Mouse (Mus musculus): ENCODE measurements at regions not wholly inside any gene's neighbourhood (a gene's known extent, or its start where the extent isn't known, plus 50 kb on each side); places are given as distances from the start of the nearest gene placed in this dataset.

DNA sequence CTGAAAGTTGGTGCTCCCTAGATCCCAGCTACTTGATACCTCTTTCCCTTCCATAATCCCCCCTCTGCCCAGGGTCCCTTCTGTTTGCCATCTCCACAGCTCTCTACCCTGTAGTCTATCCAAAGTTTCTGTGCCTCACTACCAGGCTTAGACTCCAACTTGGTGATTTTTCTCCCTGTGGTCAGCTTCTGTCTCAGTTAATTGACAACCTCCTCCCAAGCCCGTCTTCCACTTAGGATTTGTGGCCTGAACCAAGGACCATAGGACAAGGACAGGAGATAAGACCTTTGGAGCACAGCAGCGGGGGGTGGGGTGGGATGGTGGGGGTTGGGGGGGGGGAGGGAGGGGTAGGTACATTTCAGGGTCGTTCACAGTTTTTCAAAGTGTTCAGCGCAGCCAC lies 371.3 kb downstream of the Eipr1 start:
- 43% methylated on average over 1 of the region's 4 CpGs for WGBS (ENCODE audit: missing documents)
- Histone ChIP-seq H3K79me2 (ENCODE audit: inconsistent target) (no peaks in the 10 kb centered on the region), H3K4me3 (ENCODE audit: inconsistent target) (no peak overlapping the region), H3K27ac (no peak overlapping the region), H3K36me3 (ENCODE audit: inconsistent target) (no peaks in the 10 kb centered on the region)

GRCm38 (mm10) chr12:29124079-29124668 lies 372.6 kb downstream of the Eipr1 start:
- Histone ChIP-seq H3K36me3 (ENCODE audit: inconsistent target) (no peaks in the 10 kb centered on the region), H3K27ac (no peak overlapping the region), H3K4me3 (ENCODE audit: inconsistent target) (no peak overlapping the region), H3K79me2 (ENCODE audit: inconsistent target) (no peaks in the 10 kb centered on the region)
- WGBS (ENCODE audit: missing documents): 74% methylated on average over 7 of the region's 7 CpGs

DNA sequence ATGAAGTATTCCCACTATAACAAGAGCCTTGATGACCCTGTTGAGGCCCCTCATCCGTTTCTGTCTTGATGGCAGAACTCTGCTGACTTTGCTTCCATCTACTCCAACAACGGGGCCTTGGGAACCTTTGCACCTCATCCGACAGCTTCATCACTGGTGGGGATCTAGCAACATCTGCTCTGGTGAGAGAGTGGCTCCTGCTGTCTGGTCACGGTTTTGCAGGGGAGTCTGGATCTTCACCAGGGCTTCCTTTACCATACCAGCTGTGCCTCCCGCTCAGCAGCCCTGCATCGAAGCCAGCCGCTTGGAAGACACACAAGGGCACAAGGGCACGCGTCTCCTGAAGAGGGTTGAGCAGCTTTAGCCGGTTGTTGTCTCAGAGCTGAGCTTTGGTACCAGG lies 377.2 kb downstream of the Eipr1 start:
- no peaks in the 10 kb centered on the region for H3K79me2 ChIP-seq (ENCODE audit: inconsistent target)
- no peak overlapping the region for H3K27ac ChIP-seq
- WGBS (ENCODE audit: missing documents): 47% methylated on average over 10 of the region's 10 CpGs
- H3K4me3 ChIP-seq (ENCODE audit: inconsistent target): no peak overlapping the region
- H3K36me3 ChIP-seq (ENCODE audit: inconsistent target): no peaks in the 10 kb centered on the region

GRCm38 (mm10) chr12:29129331-29129730 lies 377.7 kb downstream of the Eipr1 start:
- no peak overlapping the region for H3K27ac ChIP-seq
- 67% methylated on average over 4 of the region's 4 CpGs for whole genome bisulfite sequencing (ENCODE audit: missing documents)
- no peak overlapping the region for H3K4me3 ChIP-seq (ENCODE audit: inconsistent target)
- H3K36me3 ChIP-seq (ENCODE audit: inconsistent target): no peaks in the 10 kb centered on the region
- no peaks in the 10 kb centered on the region for H3K79me2 ChIP-seq (ENCODE audit: inconsistent target)

- Histone ChIP-seq H3K27ac (no peak overlapping the region), H3K4me3 (ENCODE audit: inconsistent target) (no peak overlapping the region), H3K79me2 (ENCODE audit: inconsistent target) (no peaks in the 10 kb centered on the region), H3K36me3 (ENCODE audit: inconsistent target) (no peaks in the 10 kb centered on the region)
- WGBS (ENCODE audit: missing documents): 85% methylated on average over 2 of the region's 2 CpGs
These were observed 382.7 kb downstream of the Eipr1 start for GRCm38 (mm10) chr12:29134326-29134725.

- Histone ChIP-seq H3K36me3 (ENCODE audit: inconsistent target) (no peaks in the 10 kb centered on the region), H3K4me3 (ENCODE audit: inconsistent target) (no peak overlapping the region), H3K79me2 (ENCODE audit: inconsistent target) (no peaks in the 10 kb centered on the region), H3K27ac (no peak overlapping the region)
- WGBS (ENCODE audit: missing documents): 72% methylated on average over 5 of the region's 5 CpGs
These were observed 385.3 kb downstream of the Eipr1 start for GRCm38 (mm10) chr12:29136850-29137268.

DNA sequence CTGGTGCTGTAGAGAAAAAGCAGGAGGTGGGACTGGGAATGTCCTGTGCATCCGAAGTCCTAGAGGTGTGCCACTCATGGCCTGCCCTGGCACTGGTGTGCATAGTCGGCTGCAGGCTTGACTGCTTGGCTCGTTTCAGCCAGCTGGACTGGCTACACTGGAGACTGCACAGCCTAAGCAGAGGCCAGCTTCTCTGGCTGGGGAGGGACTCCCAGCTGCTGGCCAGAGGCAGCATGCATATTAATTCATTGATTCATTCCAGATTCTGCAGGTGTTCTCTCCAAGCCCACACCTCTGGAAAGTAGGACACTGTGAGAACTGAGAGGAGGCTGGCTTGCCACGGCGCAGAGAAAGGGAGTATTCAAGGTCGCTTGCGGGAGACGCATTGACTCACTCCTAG lies 385.9 kb downstream of the Eipr1 start:
- no peaks in the 10 kb centered on the region for H3K79me2 ChIP-seq (ENCODE audit: inconsistent target)
- 86% methylated on average over 8 of the region's 8 CpGs for WGBS (ENCODE audit: missing documents)
- no peaks in the 10 kb centered on the region for H3K36me3 ChIP-seq (ENCODE audit: inconsistent target)
- H3K27ac ChIP-seq: no peak overlapping the region
- H3K4me3 ChIP-seq (ENCODE audit: inconsistent target): no peak overlapping the region

DNA sequence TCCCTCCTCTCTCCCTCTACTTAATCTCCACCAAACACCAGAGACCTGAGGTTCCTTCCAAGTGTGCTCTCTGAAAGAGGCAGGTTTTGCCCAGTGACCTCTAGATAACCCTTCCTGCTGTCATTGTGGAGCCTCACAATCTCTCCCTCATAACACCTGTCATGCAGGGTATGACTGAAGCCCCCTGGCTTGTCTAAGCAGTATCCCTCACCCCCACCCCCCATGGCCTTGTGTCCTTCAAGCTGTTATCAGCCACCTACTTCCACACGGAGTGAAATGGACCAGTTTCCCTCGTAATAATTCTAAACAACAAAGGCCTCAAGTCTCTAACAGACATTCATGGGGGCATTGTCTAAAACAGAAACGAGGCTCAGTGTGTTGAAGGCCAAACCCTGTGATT lies 387.6 kb upstream of the Myt1l start:
- Histone ChIP-seq H3K27ac (no peak overlapping the region), H3K36me3 (ENCODE audit: inconsistent target) (no peaks in the 10 kb centered on the region), H3K4me3 (ENCODE audit: inconsistent target) (no peak overlapping the region), H3K79me2 (ENCODE audit: inconsistent target) (no peaks in the 10 kb centered on the region)
- WGBS (ENCODE audit: missing documents): 37% methylated on average over 3 of the region's 3 CpGs

DNA sequence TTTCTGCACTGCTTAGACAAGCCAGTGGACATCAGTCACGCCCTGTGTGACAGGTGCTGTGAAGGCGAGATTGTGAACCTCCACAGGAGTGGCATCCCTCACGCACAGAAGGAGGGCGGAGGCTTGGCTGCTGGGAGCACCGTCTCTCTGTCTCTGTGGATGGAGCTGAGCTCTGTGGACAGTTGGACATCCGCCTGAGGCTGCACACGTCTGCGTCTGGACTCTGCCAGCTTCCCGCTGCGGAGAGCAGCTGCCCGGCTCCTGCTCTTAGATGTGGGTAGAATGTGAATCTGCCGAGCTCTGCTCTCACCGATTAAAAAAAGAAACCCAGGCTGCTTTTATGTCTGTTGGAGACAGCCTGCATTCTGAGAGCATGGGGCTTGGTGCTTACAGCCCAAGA lies 387.1 kb upstream of the Myt1l start:
- WGBS (ENCODE audit: missing documents): 79% methylated on average over 12 of the region's 13 CpGs
- Histone ChIP-seq H3K79me2 (ENCODE audit: inconsistent target) (no peaks in the 10 kb centered on the region), H3K27ac (no peak overlapping the region), H3K4me3 (ENCODE audit: inconsistent target) (no peak overlapping the region), H3K36me3 (ENCODE audit: inconsistent target) (no peaks in the 10 kb centered on the region)

DNA sequence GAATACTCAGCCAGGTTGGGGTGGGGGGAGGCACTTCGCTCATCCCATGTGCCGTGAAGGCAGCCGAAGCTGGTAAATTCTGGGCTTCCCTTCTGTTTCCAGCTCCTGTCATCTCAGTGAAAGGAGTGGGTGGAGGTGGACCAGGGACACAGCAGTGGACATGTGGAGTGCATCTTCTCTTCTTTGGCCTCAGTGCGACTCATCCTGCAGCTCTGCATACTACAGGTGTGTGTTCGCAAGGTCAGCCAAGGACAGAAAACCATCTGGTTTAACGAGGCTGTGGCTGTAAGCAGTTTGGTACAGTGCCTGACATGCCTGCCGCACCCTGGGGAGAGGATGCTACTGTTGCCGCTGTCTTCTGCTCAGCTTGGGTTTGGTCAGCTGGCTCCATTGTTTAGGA lies 386.3 kb upstream of the Myt1l start:
- H3K36me3 ChIP-seq (ENCODE audit: inconsistent target): no peaks in the 10 kb centered on the region
- WGBS (ENCODE audit: missing documents): 85% methylated on average over 8 of the region's 8 CpGs
- H3K79me2 ChIP-seq (ENCODE audit: inconsistent target): no peaks in the 10 kb centered on the region
- H3K27ac ChIP-seq: no peak overlapping the region
- no peak overlapping the region for H3K4me3 ChIP-seq (ENCODE audit: inconsistent target)

DNA sequence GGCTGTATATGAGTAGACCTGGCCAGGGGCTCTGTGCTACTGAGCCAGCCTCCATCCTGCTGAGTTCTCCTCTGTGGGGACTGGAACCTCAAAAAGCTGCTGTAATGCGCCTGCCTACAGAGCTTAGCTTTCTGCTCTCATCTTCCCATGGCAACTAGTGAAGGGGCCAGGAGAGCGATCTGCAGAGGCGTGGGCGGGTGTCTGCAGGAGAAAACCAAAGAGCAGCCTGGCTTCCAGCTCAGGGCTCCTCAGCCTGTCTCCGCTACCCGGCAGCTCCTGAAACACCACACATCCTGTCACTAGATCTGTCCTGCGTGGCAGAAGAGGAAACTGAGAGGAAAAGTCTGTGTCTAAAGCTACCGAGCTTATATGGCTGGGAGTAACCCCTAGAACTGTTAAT lies 384.9 kb upstream of the Myt1l start:
- H3K79me2 ChIP-seq (ENCODE audit: inconsistent target): no peaks in the 10 kb centered on the region
- H3K27ac ChIP-seq: no peak overlapping the region
- H3K4me3 ChIP-seq (ENCODE audit: inconsistent target): no peak overlapping the region
- no peaks in the 10 kb centered on the region for H3K36me3 ChIP-seq (ENCODE audit: inconsistent target)
- 50% methylated on average over 8 of the region's 8 CpGs for WGBS (ENCODE audit: missing documents)

- Histone ChIP-seq H3K36me3 (ENCODE audit: inconsistent target) (no peaks in the 10 kb centered on the region), H3K27ac (no peak overlapping the region), H3K4me3 (ENCODE audit: inconsistent target) (no peak overlapping the region), H3K79me2 (ENCODE audit: inconsistent target) (no peaks in the 10 kb centered on the region)
- 100% methylated on average over 1 of the region's 1 CpGs for WGBS (ENCODE audit: missing documents)
These were observed 367.3 kb upstream of the Myt1l start for GRCm38 (mm10) chr12:29160920-29161319.

DNA sequence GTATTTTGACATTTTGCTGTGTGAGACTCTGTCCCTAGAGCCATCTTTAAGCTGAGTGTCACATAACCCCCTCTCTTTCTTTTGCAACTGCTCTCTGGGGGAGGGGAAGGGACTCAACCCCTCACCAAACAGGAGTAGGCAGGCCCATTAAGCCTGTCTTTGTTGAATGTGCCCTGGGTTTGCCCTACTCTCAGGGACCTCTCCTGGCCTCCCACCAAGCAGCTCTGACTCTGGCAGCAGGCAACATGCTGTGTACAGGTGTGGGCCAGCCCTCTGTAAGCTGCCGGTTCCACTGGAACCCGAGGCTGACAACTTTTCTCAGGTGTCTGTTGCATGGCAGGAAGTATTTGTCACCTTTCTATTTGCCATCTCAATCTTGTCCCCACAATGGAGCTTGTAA lies 366.6 kb upstream of the Myt1l start:
- 42% methylated on average over 2 of the region's 2 CpGs for WGBS (ENCODE audit: missing documents)
- Histone ChIP-seq H3K79me2 (ENCODE audit: inconsistent target) (no peaks in the 10 kb centered on the region), H3K36me3 (ENCODE audit: inconsistent target) (no peaks in the 10 kb centered on the region), H3K4me3 (ENCODE audit: inconsistent target) (no peak overlapping the region), H3K27ac (no peak overlapping the region)

DNA sequence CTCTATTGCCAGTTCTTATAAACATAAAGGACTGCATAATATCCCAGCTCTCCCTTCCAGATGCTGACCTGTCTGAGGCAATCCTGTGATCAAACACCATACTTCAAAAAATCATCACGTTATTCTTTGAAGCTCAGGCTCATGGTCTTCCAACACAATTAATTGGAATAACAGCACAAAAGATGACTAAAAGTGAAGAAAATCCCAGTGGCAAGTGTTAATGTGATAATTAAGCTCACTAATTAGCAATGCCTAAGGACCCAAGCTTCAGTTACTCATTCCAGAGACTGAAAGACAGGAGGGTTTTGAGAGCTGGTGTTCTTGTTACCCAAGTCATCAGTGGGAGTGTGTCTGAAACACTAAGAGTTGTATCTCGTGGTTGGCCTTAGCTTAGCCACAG lies 363.5 kb upstream of the Myt1l start:
- H3K36me3 ChIP-seq (ENCODE audit: inconsistent target): no peaks in the 10 kb centered on the region
- no peaks in the 10 kb centered on the region for H3K79me2 ChIP-seq (ENCODE audit: inconsistent target)
- H3K27ac ChIP-seq: no peak overlapping the region
- 76% methylated on average over 2 of the region's 2 CpGs for WGBS (ENCODE audit: missing documents)
- H3K4me3 ChIP-seq (ENCODE audit: inconsistent target): no peak overlapping the region

GRCm38 (mm10) chr12:29166316-29166715 lies 361.9 kb upstream of the Myt1l start:
- no peaks in the 10 kb centered on the region for H3K36me3 ChIP-seq (ENCODE audit: inconsistent target)
- no peaks in the 10 kb centered on the region for H3K79me2 ChIP-seq (ENCODE audit: inconsistent target)
- 63% methylated on average over 2 of the region's 2 CpGs for WGBS (ENCODE audit: missing documents)
- no peak overlapping the region for H3K4me3 ChIP-seq (ENCODE audit: inconsistent target)
- H3K27ac ChIP-seq: no peak overlapping the region

GRCm38 (mm10) chr12:29167922-29168321 lies 360.3 kb upstream of the Myt1l start:
- Histone ChIP-seq H3K4me3 (ENCODE audit: inconsistent target) (no peak overlapping the region), H3K27ac (no peak overlapping the region), H3K36me3 (ENCODE audit: inconsistent target) (no peaks in the 10 kb centered on the region), H3K79me2 (ENCODE audit: inconsistent target) (no peaks in the 10 kb centered on the region)
- 77% methylated on average over 6 of the region's 6 CpGs for WGBS (ENCODE audit: missing documents)
